Mouse (Mus musculus) heart, adult 2 months (tissue): ENCODE data around the gene Sfmbt1.

Source experiments
- CTCF ChIP-seq: fragments of 200-600 bp; IDR thresholded peaks from 2 replicates; pipeline ENCODE4 v1.8.1; 2022; ENCODE audit warnings: antibody characterized with exemption, mild to moderate bottlenecking, moderate library complexity
- EP300 ChIP-seq: fragments of 200-500 bp; IDR thresholded peaks from 2 replicates; pipeline ENCODE4 v1.6.1; 2011; ENCODE audit warnings: low read depth, low read length, control low read depth; ENCODE audit not compliant: insufficient read depth

DNA sequence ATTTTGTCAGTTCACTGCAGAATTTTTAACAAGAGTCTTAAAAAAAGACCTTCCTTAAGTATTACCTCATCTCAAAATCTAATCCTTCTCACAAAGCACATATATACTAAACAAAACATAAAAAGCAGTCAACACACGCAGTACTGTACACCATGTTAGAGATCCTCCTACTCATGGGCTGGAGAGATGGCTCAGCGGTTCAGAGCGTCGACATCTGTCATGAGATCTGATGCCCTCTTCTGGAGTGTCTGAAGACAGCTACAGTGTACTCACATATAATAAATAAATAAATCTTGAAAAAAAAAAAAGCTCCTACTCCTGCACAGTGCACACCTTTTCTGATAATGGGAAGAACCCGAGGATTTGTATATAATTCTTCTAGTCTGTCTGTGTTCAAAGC, 7.8 kb downstream of the Sfmbt1 start:
- TF ChIP-seq CTCF (no peak), EP300 (no peak)
